Mouse (Mus musculus): ENCODE measurements around the gene Rbak. TPM values are rescaled to one million over a fixed set of nuclear protein-coding genes. Genes with fewer than 3 reads are reported as not detected.

Gene Rbak
- polyA plus RNA-seq, 1 experiment from 2014 or later, result 3.7 TPM

DNA sequence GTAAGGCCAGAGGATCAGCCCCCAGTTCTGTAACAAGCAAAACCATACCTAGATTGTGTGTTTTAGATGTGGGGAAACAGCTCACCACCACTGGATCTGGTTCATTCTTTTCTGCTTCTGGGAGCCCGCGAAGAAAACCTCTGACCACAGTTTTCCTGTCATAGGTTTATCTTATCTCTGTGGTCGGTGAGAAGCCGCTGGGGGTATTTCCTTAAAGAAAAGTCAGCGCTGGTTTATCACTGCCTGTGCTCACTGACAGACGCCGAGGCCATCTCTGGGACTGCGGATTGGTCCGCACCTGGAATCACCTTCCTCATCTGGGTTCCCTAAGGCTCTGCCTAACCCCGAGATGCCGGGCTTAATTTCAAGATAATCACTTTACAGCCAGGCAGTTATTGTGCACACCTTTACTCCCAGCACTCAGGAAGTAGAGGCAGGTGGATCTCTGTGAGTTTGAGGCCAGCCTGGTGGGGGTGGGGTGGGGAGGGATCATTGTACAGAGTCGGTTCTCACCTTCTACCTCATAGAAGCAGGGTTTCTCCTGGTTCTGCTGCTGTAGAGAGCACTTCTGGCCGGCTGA, 47.5 kb downstream of the Rbak start:
- Histone ChIP-seq H3K4me2 (no peak overlapping the region; the same call in 1 of the 2 replicates), H3K9ac (no peak overlapping the region), H3K4me3 (no peak overlapping the region), H3K27me3 (replicated peaks) (peaks cover 44% of the 10 kb centered on the region), H3K9me3 (replicated peaks) (no peaks in the 10 kb centered on the region), H3K36me3 (no peaks in the 10 kb centered on the region), H3K27ac (no peak overlapping the region), H3K4me1 (peaks cover 23% of the 10 kb centered on the region)
- ATAC-seq, result no peak
- 14% methylated on average over 13 of the region's 13 CpGs for WGBS (ENCODE audit: insufficient replicate concordance)

DNA sequence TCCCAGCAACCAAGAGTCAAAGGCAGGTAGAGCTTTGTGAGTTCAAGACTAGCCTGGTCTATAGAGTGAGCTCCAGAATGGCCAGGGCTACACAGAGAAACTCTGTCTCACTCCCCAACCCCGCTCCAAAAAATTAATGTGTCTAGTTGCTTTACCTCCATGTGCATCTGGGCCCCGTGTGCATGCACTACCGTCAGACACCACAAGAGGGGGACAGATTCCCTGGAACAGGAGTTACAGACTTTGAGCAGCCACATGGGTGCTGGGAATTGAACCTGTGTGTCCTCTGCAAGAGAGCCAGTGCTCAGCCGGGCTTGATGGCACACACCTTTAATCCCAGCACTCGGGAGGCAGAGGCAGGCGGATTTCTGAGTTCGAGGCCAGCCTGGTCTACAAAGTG, 50.2 kb downstream of the Rbak start:
- H3K4me1 ChIP-seq, result peaks cover 20% of the 10 kb centered on the region
- no peaks in the 10 kb centered on the region for H3K36me3 ChIP-seq
- no peak for ATAC-seq
- H3K27me3 ChIP-seq (replicated peaks), result peaks cover 45% of the 10 kb centered on the region
- no peak overlapping the region for H3K9ac ChIP-seq
- no peak overlapping the region for H3K4me2 ChIP-seq
- H3K9me3 ChIP-seq (replicated peaks), result no peaks in the 10 kb centered on the region
- 71% methylated on average over 7 of the region's 7 CpGs for WGBS (ENCODE audit: insufficient replicate concordance)
- H3K4me3 ChIP-seq, result no peak overlapping the region
- no peak overlapping the region for H3K27ac ChIP-seq

DNA sequence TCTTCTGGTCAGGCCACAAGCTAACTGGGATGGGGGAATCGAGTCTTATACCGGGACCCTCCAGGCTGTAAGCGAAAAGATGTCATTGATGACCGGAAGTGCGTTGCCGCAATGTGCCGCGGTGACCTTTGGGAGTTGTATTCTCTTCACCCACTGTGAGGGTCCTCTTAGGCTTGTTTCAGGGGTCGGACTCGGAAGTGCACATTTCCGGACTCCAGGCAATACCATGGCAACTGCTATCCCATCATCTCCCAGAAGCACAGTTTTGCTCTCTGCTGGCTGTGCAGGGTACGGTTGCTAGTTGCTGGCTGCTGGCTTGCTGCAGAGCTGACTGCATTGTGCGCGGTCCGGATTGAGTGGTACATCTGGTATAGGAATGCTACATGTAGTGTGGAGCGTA, 51.5 kb downstream of the Rbak start:
- peaks cover 55% of the 10 kb centered on the region for H3K27me3 ChIP-seq (replicated peaks)
- no peaks in the 10 kb centered on the region for H3K9me3 ChIP-seq (replicated peaks)
- 79% methylated on average over 16 of the region's 16 CpGs for WGBS (ENCODE audit: insufficient replicate concordance)
- H3K36me3 ChIP-seq, result no peaks in the 10 kb centered on the region
- peaks cover 12% of the 10 kb centered on the region for H3K4me1 ChIP-seq
- no peak overlapping the region for H3K4me2 ChIP-seq
- no peak overlapping the region for H3K9ac ChIP-seq
- H3K27ac ChIP-seq, result no peak overlapping the region
- no peak overlapping the region for H3K4me3 ChIP-seq
- ATAC-seq, result no peak

DNA sequence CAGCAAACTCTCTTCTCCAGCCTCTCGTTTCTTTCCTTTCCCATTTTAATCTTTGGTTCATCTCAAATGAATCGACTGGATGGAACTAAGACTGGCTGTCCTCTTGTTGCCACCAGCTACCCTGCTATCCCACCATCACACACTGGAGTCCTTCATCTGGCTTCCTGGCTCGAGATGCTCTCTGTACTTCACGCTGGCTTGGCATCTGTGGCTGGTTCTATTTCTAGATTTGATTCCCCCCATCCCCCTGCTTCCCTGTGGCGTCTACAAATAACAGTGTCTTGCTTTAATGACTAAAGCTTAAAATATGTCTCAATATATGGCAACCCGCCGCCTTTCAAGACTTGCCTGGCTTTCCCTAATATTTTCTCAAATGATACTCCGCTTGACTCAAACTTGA, 52.7 kb downstream of the Rbak start:
- no peak overlapping the region for H3K27ac ChIP-seq
- no peak overlapping the region for H3K4me2 ChIP-seq
- H3K4me1 ChIP-seq, result peaks cover 5% of the 10 kb centered on the region
- H3K27me3 ChIP-seq (replicated peaks), result peaks cover 57% of the 10 kb centered on the region
- 67% methylated on average over 8 of the region's 8 CpGs for WGBS (ENCODE audit: insufficient replicate concordance)
- H3K9me3 ChIP-seq (replicated peaks), result no peaks in the 10 kb centered on the region
- no peak overlapping the region for H3K4me3 ChIP-seq
- no peak overlapping the region for H3K9ac ChIP-seq
- H3K36me3 ChIP-seq, result no peaks in the 10 kb centered on the region
- no peak for ATAC-seq

GRCm38 (mm10) chr5:143126908-143127307, 53.7 kb downstream of the Rbak start:
- no peaks in the 10 kb centered on the region for H3K9me3 ChIP-seq (replicated peaks)
- no peak for ATAC-seq
- H3K27ac ChIP-seq, result no peak overlapping the region
- no peaks in the 10 kb centered on the region for H3K36me3 ChIP-seq
- no peak overlapping the region for H3K4me2 ChIP-seq
- 61% methylated on average over 4 of the region's 4 CpGs for WGBS (ENCODE audit: insufficient replicate concordance)
- H3K27me3 ChIP-seq (replicated peaks), result peaks cover 62% of the 10 kb centered on the region
- no peak overlapping the region for H3K4me3 ChIP-seq
- no peaks in the 10 kb centered on the region for H3K4me1 ChIP-seq
- H3K9ac ChIP-seq, result no peak overlapping the region

DNA sequence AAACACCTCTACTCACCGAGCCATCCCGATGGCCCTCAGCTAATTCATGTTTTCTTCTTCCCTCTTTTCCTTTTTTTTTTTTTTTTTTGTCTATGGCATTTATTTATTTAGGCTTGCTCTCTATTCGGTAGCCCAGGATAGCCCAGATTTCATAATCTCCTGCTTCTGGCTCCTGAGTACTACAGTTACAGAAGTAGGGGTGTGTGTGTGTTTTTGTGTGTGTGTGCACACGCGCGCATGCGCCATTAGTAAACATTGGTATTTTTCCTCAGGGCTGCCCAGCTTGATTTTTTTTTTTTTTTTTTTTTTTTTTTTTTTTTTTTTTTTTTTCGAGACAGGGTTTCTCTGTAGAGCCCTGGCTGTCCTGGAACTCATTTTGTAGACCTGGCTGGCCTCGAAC, 54.5 kb downstream of the Rbak start:
- no peak overlapping the region for H3K4me2 ChIP-seq
- no peak for ATAC-seq
- WGBS (ENCODE audit: insufficient replicate concordance), result 74% methylated on average over 9 of the region's 9 CpGs

GRCm38 (mm10) chr5:143125601-143126000, 55.0 kb downstream of the Rbak start:
- Histone ChIP-seq H3K4me3 (no peak overlapping the region), H3K27ac (no peak overlapping the region), H3K9me3 (replicated peaks) (no peaks in the 10 kb centered on the region), H3K9ac (no peak overlapping the region), H3K36me3 (no peaks in the 10 kb centered on the region), H3K4me1 (no peaks in the 10 kb centered on the region), H3K4me2 (no peak overlapping the region), H3K27me3 (replicated peaks) (peaks cover 60% of the 10 kb centered on the region)
- WGBS (ENCODE audit: insufficient replicate concordance), result 64% methylated on average over 7 of the region's 7 CpGs
- ATAC-seq, result no peak

More for the DNA sequence above, 54.5 kb downstream of the Rbak start:
- Histone ChIP-seq H3K9ac (no peak overlapping the region), H3K36me3 (no peaks in the 10 kb centered on the region), H3K27me3 (replicated peaks) (peaks cover 62% of the 10 kb centered on the region), H3K9me3 (replicated peaks) (no peaks in the 10 kb centered on the region), H3K4me3 (no peak overlapping the region), H3K4me1 (no peaks in the 10 kb centered on the region), H3K27ac (no peak overlapping the region)

- 74% methylated on average over 4 of the region's 4 CpGs for WGBS (ENCODE audit: insufficient replicate concordance)
- H3K9me3 ChIP-seq (replicated peaks), result no peaks in the 10 kb centered on the region
- no peak overlapping the region for H3K4me3 ChIP-seq
- H3K27ac ChIP-seq, result no peak overlapping the region
- H3K4me1 ChIP-seq, result no peaks in the 10 kb centered on the region
- no peak overlapping the region for H3K4me2 ChIP-seq
- peaks cover 65% of the 10 kb centered on the region for H3K27me3 ChIP-seq (replicated peaks)
- no peaks in the 10 kb centered on the region for H3K36me3 ChIP-seq
- no peak overlapping the region for H3K9ac ChIP-seq
- ATAC-seq, result no peak
Observed at GRCm38 (mm10) chr5:143124805-143125378, 55.7 kb downstream of the Rbak start.

DNA sequence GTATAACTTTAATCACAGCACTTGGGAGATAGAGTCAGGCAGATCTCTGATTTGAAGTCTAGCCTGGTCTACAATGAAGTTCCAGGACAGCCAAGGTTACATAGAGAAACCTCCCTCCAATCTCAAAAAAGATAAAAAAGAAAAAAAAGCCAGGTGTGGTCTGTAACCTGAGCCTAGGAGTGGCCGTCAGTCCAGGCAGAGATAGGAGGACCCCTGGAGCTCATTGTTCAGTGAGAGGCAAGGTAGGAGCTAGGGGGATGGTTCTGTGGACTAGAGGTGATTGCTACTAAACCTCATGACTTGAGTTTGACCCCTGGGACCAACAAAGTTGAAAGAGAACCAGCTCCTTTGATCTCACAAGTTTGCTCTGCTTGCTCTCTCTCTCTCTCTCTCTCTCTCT, 57.9 kb downstream of the Rbak start:
- no peaks in the 10 kb centered on the region for H3K4me1 ChIP-seq
- ATAC-seq, result no peak
- no peak overlapping the region for H3K27ac ChIP-seq
- no peak overlapping the region for H3K4me2 ChIP-seq
- no peaks in the 10 kb centered on the region for H3K9me3 ChIP-seq (replicated peaks)
- no peaks in the 10 kb centered on the region for H3K36me3 ChIP-seq
- 30% methylated on average over 1 of the region's 1 CpGs for WGBS (ENCODE audit: insufficient replicate concordance)
- H3K27me3 ChIP-seq (replicated peaks), result peaks cover 60% of the 10 kb centered on the region
- H3K4me3 ChIP-seq, result no peak overlapping the region
- H3K9ac ChIP-seq, result no peak overlapping the region

Small RNAs within 50 kb of the gene (microRNA-seq; reads per million reads assigned to microRNA genes)
- not detected for gene Gm44405

Other genes starting within 250 kb of the Rbak start
- 69.1 and 69.4 TPM in 2 replicates for gene Fscn1, start 220.4 kb downstream of the Rbak start, polyA plus RNA-seq (2016; fragmentation: Nextera tagmentation; extraction: Ambion mirVana)
- gene Rnf216, start 67.8 kb downstream of the Rbak start, polyA plus RNA-seq (2016; fragmentation: Nextera tagmentation; extraction: Ambion mirVana), result 28.5 and 30.1 TPM in 2 replicates
- gene Olfr718-ps1, start 33.2 kb downstream of the Rbak start, polyA plus RNA-seq (2016; fragmentation: Nextera tagmentation; extraction: Ambion mirVana), result not detected in 2 replicates
- gene Spdye4b, start 242 bp upstream of the Rbak start, polyA plus RNA-seq (2016; fragmentation: Nextera tagmentation; extraction: Ambion mirVana), result not detected in 2 replicates
- gene Spdye4a, start 46.1 kb upstream of the Rbak start, polyA plus RNA-seq (2016; fragmentation: Nextera tagmentation; extraction: Ambion mirVana), result not detected in 2 replicates
- 5.5 TPM in 2 replicates for gene Zfp12, start 54.4 kb upstream of the Rbak start, polyA plus RNA-seq (2016; fragmentation: Nextera tagmentation; extraction: Ambion mirVana)
- gene Zfp316, start 89.2 kb upstream of the Rbak start, polyA plus RNA-seq (2016; fragmentation: Nextera tagmentation; extraction: Ambion mirVana), result 0.78 and 1.0 TPM in 2 replicates
- gene Zfp853, start 112.8 kb upstream of the Rbak start, polyA plus RNA-seq (2016; fragmentation: Nextera tagmentation; extraction: Ambion mirVana), result not detected in 2 replicates
- gene E130309D02Rik, start 134.6 kb upstream of the Rbak start, polyA plus RNA-seq (2016; fragmentation: Nextera tagmentation; extraction: Ambion mirVana), result 43.6 and 44.8 TPM in 2 replicates
- gene Zdhhc4, start 148.5 kb upstream of the Rbak start, polyA plus RNA-seq (2016; fragmentation: Nextera tagmentation; extraction: Ambion mirVana), result 41.9 and 42.9 TPM in 2 replicates
- 0.04 TPM in 1 of 2 replicates, not detected in the other for gene Grid2ip, start 176.6 kb upstream of the Rbak start, polyA plus RNA-seq (2016; fragmentation: Nextera tagmentation; extraction: Ambion mirVana)
- gene Kdelr2, start 223.1 kb upstream of the Rbak start, polyA plus RNA-seq (2016; fragmentation: Nextera tagmentation; extraction: Ambion mirVana), result 171 and 174 TPM in 2 replicates

All from liver, embryonic 12.5 days (tissue).